Mouse (Mus musculus) Muller cell, postnatal 12 days (primary cell): Measurements from ENCODE around the gene Ccnb2.

Experiments used
- DNase-seq: peaks from one replicate; pipeline ENCODE4 v3.0.0-alpha.2; 2015; ENCODE audit errors: inconsistent ontology term

Ccnb2 gene

GRCm38 (mm10) chr9:70384494-70384893 lies 36.9 kb downstream of the Ccnb2 start:
- DNase-seq: no peak

- no peak for DNase-seq
Measured at GRCm38 (mm10) chr9:70383750-70384149, 37.6 kb downstream of the Ccnb2 start.

DNA sequence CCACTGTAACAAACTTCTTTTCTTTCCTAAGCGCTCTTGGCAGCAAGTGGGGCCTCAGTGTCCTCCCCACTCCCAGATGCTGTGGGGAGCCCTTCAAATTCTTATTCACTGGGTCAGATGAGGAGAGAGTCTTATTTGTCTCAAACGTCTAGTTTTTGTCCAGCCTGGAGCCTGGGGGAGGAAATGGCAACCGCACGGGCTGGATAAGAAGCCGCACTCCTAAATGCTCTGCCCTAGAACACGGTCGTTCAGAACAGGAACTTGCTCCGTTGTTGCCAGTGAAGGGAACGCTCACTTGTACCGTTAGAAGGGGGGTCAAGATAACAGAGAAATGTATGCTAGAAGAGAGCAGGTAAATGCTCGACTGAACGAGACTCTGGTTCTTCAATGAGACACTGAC lies 39.3 kb downstream of the Ccnb2 start:
- no peak for DNase-seq

DNA sequence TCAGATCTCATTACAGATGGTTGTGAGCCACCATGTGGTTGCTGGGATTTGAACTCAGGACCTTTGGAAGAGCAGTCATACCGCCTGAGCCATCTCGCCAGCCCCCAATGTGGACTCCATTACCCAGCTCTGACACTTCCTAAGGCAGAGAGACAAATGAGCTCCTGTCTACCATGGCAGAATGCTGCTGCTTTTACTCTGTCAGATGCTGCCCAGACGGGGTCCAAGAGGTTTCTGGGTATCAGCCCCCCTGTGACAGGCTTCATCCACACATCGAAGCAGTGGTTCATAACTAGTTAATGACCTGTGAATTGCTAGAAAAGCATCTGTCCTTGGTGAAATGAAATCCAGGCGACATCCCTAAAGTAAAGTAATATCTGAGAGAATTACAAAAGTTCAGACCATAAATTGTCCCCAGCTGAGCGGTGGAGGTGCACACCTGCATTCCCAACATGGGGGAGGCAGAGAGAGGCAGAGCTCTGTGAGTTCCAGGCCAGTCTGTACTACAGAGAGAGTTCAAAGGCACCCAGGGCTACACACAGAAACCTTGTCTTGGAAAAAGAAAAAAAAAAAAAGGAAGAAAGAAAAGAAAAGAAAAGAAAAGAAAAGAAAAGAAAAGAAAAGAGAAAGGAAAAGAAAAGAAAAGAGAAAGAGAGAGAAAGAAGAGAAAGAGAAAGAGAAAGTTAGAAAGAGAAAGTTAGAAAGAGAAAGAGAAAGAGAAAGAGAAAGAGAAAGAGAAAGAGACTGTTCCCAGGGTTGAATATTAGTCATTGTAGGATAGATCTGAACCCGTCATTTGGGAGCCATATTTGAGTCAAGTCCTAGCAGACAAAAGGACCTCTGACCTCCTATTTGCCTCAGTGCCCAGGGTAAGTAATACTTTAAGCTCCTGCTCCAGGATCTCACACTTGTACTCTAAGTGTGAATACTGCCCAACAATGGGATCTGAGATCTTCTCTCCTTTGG lies 41.6 kb downstream of the Ccnb2 start:
- DNase-seq: no peak

DNA sequence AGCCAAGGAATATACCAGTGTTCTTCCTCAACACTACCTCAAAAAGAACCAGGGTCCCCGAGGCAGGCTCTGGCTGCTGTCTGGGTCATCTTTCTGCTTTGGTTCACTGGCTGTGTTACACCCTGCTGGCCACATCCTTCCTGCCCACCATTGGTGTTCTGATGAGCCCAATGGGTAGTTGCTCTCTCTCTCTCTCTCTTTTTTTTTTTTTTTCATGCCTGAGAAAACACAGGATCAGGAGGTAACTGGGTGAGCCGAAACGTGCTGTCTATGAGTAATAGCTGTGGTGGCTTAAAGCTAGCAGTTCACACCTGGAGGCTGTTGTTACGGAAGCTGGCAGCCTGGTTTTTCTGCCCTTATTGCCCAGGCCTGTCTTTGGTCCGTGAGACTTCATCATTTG lies 49.7 kb downstream of the Ccnb2 start:
- no peak for DNase-seq

DNA sequence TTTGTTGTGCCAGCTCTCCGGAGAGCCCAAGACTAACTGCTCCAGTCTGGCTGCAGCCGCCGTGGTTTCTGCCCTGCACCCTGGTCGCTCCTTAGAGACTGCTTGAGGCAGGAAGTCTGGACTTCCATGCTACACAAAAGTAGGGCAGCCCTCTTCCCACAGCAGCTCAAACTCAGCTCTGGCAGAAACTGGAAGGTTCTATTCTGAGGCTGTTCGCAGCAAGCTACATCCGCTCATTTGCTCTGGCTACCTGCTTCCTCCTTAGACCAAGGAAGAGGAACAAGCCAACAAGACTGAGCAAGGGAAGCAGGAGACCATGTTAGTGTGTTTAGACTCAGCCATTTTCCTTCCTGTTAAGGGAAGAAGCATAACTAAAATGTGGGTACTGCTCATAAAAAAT lies 54.4 kb downstream of the Ccnb2 start:
- no peak for DNase-seq

DNA sequence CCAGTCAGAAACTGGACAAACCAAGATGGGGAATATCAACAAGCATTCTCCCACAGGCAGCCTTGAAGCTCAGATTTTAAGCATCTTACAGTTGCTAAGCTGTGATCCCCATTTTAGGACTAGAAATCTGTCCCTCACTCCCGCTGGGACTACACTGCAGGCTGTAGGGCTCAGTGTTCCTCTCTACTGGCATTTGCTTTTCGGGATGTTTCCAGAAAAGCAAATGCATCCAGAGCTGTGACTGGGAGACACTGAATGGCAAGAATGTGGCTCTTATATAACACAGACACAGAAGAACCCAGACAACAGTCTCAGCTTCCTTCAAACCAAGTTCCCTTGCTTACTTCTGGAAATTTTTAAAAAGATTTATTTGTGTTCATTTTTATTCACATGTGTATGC lies 55.4 kb downstream of the Ccnb2 start:
- no peak for DNase-seq

DNA sequence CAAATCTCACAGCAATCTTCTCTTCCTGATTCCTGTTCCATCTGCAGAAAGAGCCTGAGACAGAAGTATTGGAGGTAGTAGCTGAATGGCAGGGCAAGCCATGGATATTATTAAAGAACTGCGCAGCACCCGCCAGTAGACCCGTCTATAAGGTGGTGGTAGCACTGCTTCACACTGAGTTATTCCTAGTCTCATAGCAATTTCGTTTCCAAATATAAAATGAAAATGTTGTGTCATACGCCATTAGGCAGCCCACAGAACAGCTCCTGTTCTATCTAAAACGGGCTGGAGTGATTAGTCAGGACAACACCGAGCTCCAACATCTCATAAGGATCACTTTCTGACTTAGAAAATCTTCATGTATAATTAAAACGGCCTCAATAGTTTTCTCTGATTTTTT lies 56.6 kb downstream of the Ccnb2 start:
- DNase-seq: no peak

DNA sequence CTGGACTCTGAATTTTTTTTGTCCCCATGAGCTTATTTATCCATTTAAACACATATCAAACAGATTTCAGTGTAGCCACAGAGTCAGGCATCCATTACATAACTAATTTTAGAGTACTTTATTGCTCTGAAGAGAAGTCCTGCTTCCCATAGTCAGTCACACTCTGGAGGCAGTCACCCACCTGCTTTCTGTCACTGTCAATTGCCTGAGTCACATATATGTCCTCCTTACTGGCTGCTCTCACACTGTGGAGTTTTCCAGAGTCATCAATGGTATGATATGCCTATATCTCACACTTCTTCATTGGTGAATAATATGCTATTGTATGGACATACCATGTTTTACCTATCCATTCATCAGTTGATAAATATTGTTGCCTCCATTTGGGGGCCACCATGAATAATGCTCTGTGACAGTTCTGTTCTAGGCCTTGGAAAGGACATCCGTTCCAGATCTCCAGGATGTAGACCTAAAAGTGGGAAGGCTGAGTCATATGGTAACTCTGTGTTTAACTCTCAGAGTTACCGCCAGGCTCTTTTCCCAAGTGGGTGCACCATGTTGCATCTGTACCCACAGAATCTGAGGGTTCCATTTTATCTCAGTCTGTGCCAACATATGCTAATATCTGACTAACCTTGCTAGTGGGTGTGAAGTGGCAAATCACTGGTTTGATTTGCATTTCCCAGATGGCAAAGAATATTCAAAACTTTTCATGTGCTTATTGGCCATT lies 61.8 kb downstream of the Ccnb2 start:
- no peak for DNase-seq
